Mouse (Mus musculus) common myeloid progenitor, adult 5-6 weeks (primary cell): ENCODE measurements around the gene Fli1. TPM values are rescaled to one million over a fixed set of nuclear protein-coding genes. Genes with fewer than 3 reads are reported as not detected.

Source experiments
- ATAC-seq: replicated peaks from 2 replicates; pipeline ENCODE4 v1.8.0; 2016; ENCODE audit warnings: low read depth, mild to moderate bottlenecking, moderate TSS enrichment, inconsistent platforms; ENCODE audit not compliant: poor library complexity, severe bottlenecking
- total RNA-seq: library from RNA; stranded (forward); fragments of 200-1000, 187-1606 nt; gene quantifications from 2 replicates; pipeline ENCODE4 v1.2.3, GENCODE M21; 2017

Fli1 gene
- total RNA-seq, 1 experiment from 2014 or later = 88.2 TPM

GRCm38 (mm10) chr9:32478087-32478486, 64.6 kb downstream of the Fli1 start:
- 0 out of 2 replicates have a peak, but pooled peaks have one; percentile 30 for ATAC-seq

GRCm38 (mm10) chr9:32476604-32477003, 66.1 kb downstream of the Fli1 start:
- peak; percentile 48 for ATAC-seq

GRCm38 (mm10) chr9:32474621-32475390, 67.9 kb downstream of the Fli1 start:
- ATAC-seq = peak; percentile 41

- peak; percentile 64 for ATAC-seq
Observed at GRCm38 (mm10) chr9:32472346-32472745, 70.3 kb downstream of the Fli1 start.

- ATAC-seq = no peak
Observed at GRCm38 (mm10) chr9:32469123-32469751, 73.4 kb downstream of the Fli1 start.

GRCm38 (mm10) chr9:32468313-32468712, 74.3 kb downstream of the Fli1 start:
- no peak for ATAC-seq

- ATAC-seq = no peak
Observed at GRCm38 (mm10) chr9:32467443-32467842, 75.2 kb downstream of the Fli1 start.

GRCm38 (mm10) chr9:32466861-32467260, 75.8 kb downstream of the Fli1 start:
- ATAC-seq = no peak

GRCm38 (mm10) chr9:32456707-32457106, 86.0 kb downstream of the Fli1 start:
- ATAC-seq = no peak

- ATAC-seq = no peak
Observed at GRCm38 (mm10) chr9:32450161-32450560, 92.5 kb downstream of the Fli1 start.

GRCm38 (mm10) chr9:32448766-32449165, 93.9 kb downstream of the Fli1 start:
- no peak for ATAC-seq

GRCm38 (mm10) chr9:32445789-32446188, 96.9 kb downstream of the Fli1 start:
- ATAC-seq = peak; percentile 81

GRCm38 (mm10) chr9:32444453-32445201, 98.0 kb downstream of the Fli1 start:
- no peak for ATAC-seq

- no peak for ATAC-seq
Observed at GRCm38 (mm10) chr9:32443817-32444216, 98.8 kb downstream of the Fli1 start.

- ATAC-seq = no peak
Observed at GRCm38 (mm10) chr9:32443115-32443514, 99.5 kb downstream of the Fli1 start.

- ATAC-seq = no peak
Observed at GRCm38 (mm10) chr9:32434241-32435213, 108.1 kb downstream of the Fli1 start.

- no peak for ATAC-seq
Observed at GRCm38 (mm10) chr9:32431061-32431460, 111.6 kb downstream of the Fli1 start.

GRCm38 (mm10) chr9:32425321-32425720, 117.3 kb downstream of the Fli1 start:
- ATAC-seq = no peak

GRCm38 (mm10) chr9:32420711-32421110, 122.0 kb downstream of the Fli1 start:
- ATAC-seq = no peak
